Mouse (Mus musculus) spleen, adult 2 months (tissue): ENCODE measurements around the gene Tnrc6a.

Experiments
- CTCF ChIP-seq: fragments of 200-500 bp; IDR thresholded peaks from 2 replicates; pipeline ENCODE4 v1.5.1; 2011; ENCODE audit warnings: mild to moderate bottlenecking, inconsistent platforms; ENCODE audit not compliant: insufficient read depth, insufficient read length, insufficient replicate concordance; ENCODE audit errors: extremely low read depth
- POLR2A ChIP-seq: fragments of 200-500 bp; IDR thresholded peaks from 2 replicates; pipeline ENCODE4 v1.6.1; 2011; ENCODE audit warnings: low read depth, low read length, inconsistent platforms

- TF ChIP-seq CTCF (no peak), POLR2A (no peak)
These were observed 10.1 kb upstream of the Tnrc6a start for GRCm38 (mm10) chr7:123113590-123113989.
